Mouse (Mus musculus) olfactory bulb, adult 2 months (tissue): ENCODE results near the gene Dgat2.

ENCODE experiments used
- CTCF ChIP-seq: fragments of 200-500 bp; IDR thresholded peaks from 2 replicates; pipeline ENCODE4 v1.5.1; 2012; ENCODE audit warnings: low read depth, mild to moderate bottlenecking, low read length, moderate library complexity; ENCODE audit not compliant: insufficient read depth
- POLR2A ChIP-seq: fragments of 200-500 bp; IDR thresholded peaks from 2 replicates; pipeline ENCODE4 v1.6.1; 2012; ENCODE audit warnings: mild to moderate bottlenecking, low read depth, low read length, moderate library complexity; ENCODE audit not compliant: insufficient read depth

- TF ChIP-seq CTCF = no peak
- TF ChIP-seq POLR2A = no peak
Measured at GRCm38 (mm10) chr7:99183751-99184150, 1.2 kb upstream of the Dgat2 start.
